32 mouse cellular contexts compared by ENCODE assay signal in genomic region chr6:94954580-94954979, GRCm38 (mm10).
A peak's percentile ranks its signal among the peaks of the same experiment; 100 is the strongest.
DNase-seq lines count a peak whose midpoint lies in the region; ATAC-seq lines count a peak whose summit lies in the region.
"Had no signal": no experiment of that assay in that cellular context is flagged by ENCODE, and none has a peak within 500 bp of the region (broad histone marks: within the 10 kb centered on the region; RNA-seq: fewer than 3 reads in every experiment).

No protein-coding gene starts in this region.

- H3K27me3 ChIP-seq in liver, embryonic 15.5 days: no peaks in the 10 kb centered on the region
- no peaks in the 10 kb centered on the region for H3K27me3 ChIP-seq in midbrain, embryonic 16.5 days (ENCODE audit: control insufficient read depth, insufficient read depth, low read depth, low read length)
- H3K27me3 ChIP-seq: forebrain, embryonic 13.5 days; hindbrain, embryonic 12.5 days; intestine, embryonic 15.5 days; neural tube, embryonic 12.5 days had no signal

- WGBS in liver, embryonic 15.5 days (ENCODE audit: insufficient replicate concordance): 40% methylated on average over 2 of the region's 2 CpGs
- WGBS in midbrain, embryonic 16.5 days: 89% methylated on average over 2 of the region's 2 CpGs

- no peak overlapping the region for H3K27ac ChIP-seq in liver, embryonic 15.5 days (replicated peaks)
- H3K27ac ChIP-seq in midbrain, embryonic 16.5 days (ENCODE audit: low read length): no peak overlapping the region
- H3K27ac ChIP-seq: forebrain, embryonic 13.5 days; heart, embryonic 10.5 days; hindbrain, embryonic 12.5 days; hindbrain, postnatal 0 days; intestine, embryonic 15.5 days; macrophage; neural tube, embryonic 12.5 days had no signal

- ATAC-seq in erythroblast, adult 5-6 weeks (replicated peaks; ENCODE audit: low FRiP score, poor library complexity, severe bottlenecking): peak; percentile 70
- peak; percentile 44 for ATAC-seq in liver, embryonic 15.5 days (ENCODE audit: insufficient read depth)
- peak; percentile 91 for ATAC-seq in megakaryocyte-erythroid progenitor cell, adult 5-6 weeks (replicated peaks; ENCODE audit: low FRiP score, low TSS enrichment, poor library complexity, severe bottlenecking)
- no peak for ATAC-seq in midbrain, embryonic 16.5 days
- ATAC-seq: activated CD4-positive, CD25-positive, alpha-beta regulatory T cell, adult 4 months; CD4-positive, CD25-positive, alpha-beta regulatory T cell, adult 4 months; forebrain, embryonic 13.5 days; hindbrain, postnatal 0 days; intestine, embryonic 15.5 days had no signal

- H3K9me3 ChIP-seq in liver, embryonic 15.5 days (replicated peaks): no peaks in the 10 kb centered on the region
- H3K9me3 ChIP-seq in midbrain, embryonic 16.5 days (replicated peaks; ENCODE audit: control insufficient read depth, low read length, poor library complexity, severe bottlenecking): no peaks in the 10 kb centered on the region
- H3K9me3 ChIP-seq: forebrain, embryonic 13.5 days; heart, embryonic 10.5 days; hindbrain, embryonic 12.5 days; intestine, embryonic 15.5 days; neural tube, embryonic 12.5 days had no signal

- no peaks in the 10 kb centered on the region for H3K4me1 ChIP-seq in liver, embryonic 15.5 days (replicated peaks)
- no peaks in the 10 kb centered on the region for H3K4me1 ChIP-seq in midbrain, embryonic 16.5 days (ENCODE audit: control insufficient read depth, insufficient read depth, low read length)
- H3K4me1 ChIP-seq: heart, embryonic 10.5 days; intestine, embryonic 15.5 days had no signal

- no peak overlapping the region for H3K4me3 ChIP-seq in liver, embryonic 15.5 days (replicated peaks)
- no peak overlapping the region for H3K4me3 ChIP-seq in midbrain, embryonic 16.5 days (ENCODE audit: low read depth, low read length)
- H3K4me3 ChIP-seq: forebrain, embryonic 13.5 days; heart, embryonic 10.5 days; hindbrain, embryonic 12.5 days; intestine, embryonic 15.5 days; myocyte; neural tube, embryonic 12.5 days had no signal

- H3K4me2 ChIP-seq in liver, embryonic 15.5 days: no peak overlapping the region
- no peak overlapping the region for H3K4me2 ChIP-seq in midbrain, embryonic 16.5 days (ENCODE audit: low read length)
- H3K4me2 ChIP-seq: forebrain, embryonic 13.5 days; hindbrain, embryonic 12.5 days; intestine, embryonic 15.5 days; midbrain, embryonic 11.5 days; neural tube, embryonic 12.5 days had no signal

- no peak overlapping the region for H3K9ac ChIP-seq in liver, embryonic 15.5 days
- no peak overlapping the region for H3K9ac ChIP-seq in midbrain, embryonic 16.5 days (ENCODE audit: low read depth, low read length)
- H3K9ac ChIP-seq: forebrain, embryonic 13.5 days; hindbrain, embryonic 12.5 days; intestine, embryonic 15.5 days; neural tube, embryonic 12.5 days had no signal

- DNase-seq in testis, postnatal 14 days (ENCODE audit: low spot score): peak; percentile 24
- DNase-seq in testis, postnatal 10 days (ENCODE audit: low spot score): no peak
- no peak for DNase-seq in urinary bladder, postnatal 10 days (ENCODE audit: low spot score)
- no peak for DNase-seq in kidney, postnatal 4 days
- DNase-seq: adrenal gland, adult 2 months; cerebellum, adult 11 months; cerebellum, adult 9-10 months; cerebellum, postnatal 36 days; gastrocnemius, postnatal 14 days; heart, postnatal 36 days; kidney, adult 2 months; kidney, postnatal 10 days; layer of hippocampus, adult 9-11 months; lung, postnatal 10 days; right cerebral cortex, postnatal 14 days; thymus, adult 2 months; thymus, postnatal 4 days had no signal

- no peaks in the 10 kb centered on the region for H3K36me3 ChIP-seq in liver, embryonic 15.5 days (replicated peaks)
- H3K36me3 ChIP-seq in midbrain, embryonic 16.5 days (ENCODE audit: control insufficient read depth, insufficient read depth, low read length): no peaks in the 10 kb centered on the region
- H3K36me3 ChIP-seq: heart, embryonic 10.5 days; hindbrain, embryonic 12.5 days; intestine, embryonic 15.5 days; neural tube, embryonic 12.5 days had no signal
